Mouse (Mus musculus): ENCODE measurements around the gene Dnm3.

- TF ChIP-seq CTCF (IDR thresholded peaks at IDR 0.05; ENCODE audit: extremely low read depth, insufficient read length, insufficient replicate concordance, low read depth, low read length) (no peak), POLR2A (IDR thresholded peaks at IDR 0.05; ENCODE audit: low read depth, low read length) (no peak)
Observed at GRCm38 (mm10) chr1:162039011-162039595, 438.7 kb downstream of the Dnm3 start.

Data from small intestine, adult 2 months (tissue).